Mouse (Mus musculus): Measurements from ENCODE around the gene Pdk1.

Pdk1 gene

GRCm38 (mm10) chr2:71872801-71873443 lies at the start of gene Pdk1:
TSS of gene Pdk1 (plus strand) at chr2:71873224.
- DNase-seq (ENCODE audit: low read depth in 2 of 2, low spot score in 2 of 2): peak; percentile 97 to 99

DNA sequence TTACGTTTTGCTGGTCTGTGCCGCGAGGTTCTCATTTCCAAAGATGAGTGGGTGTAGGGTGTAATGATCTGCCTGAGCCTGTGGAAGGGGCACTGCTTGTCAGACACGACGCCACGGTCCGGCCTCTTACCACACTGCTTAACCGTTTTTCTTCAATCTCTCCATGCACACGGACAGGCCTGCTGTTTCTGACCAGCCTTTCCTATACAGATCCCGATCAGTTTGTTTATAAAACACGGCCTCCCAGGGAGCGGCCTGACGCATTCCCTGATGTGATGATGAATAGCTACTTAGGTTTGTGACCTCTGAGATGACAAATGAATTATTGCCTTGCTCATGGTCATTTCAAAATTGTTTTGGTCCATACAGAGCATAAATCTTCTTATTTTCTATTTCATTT lies 48.9 kb upstream of the Pdk1 start:
- no peak for DNase-seq (ENCODE audit: low read depth in 2 of 2, low spot score in 2 of 2)

DNA sequence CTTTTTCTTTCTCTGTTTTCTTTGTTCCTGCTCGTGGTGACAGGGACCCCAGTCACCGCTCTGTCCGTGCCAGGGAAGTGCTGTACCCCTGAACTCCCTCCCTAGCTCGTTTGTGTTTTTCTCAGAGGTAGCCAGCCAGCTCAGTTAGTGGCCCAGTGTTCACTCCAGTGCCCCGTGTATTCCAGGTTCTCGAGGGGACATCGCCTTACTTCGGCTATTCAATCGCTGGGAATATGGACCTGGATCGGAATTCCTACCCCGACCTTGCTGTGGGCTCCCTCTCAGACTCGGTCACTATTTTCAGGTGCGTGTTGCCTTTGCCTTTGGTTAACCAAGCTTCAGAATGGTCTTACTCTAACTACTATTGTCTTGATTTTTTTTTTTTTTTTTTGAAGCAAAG lies 45.3 kb upstream of the Pdk1 start:
- DNase-seq (ENCODE audit: low read depth in 2 of 2, low spot score in 2 of 2): no peak

GRCm38 (mm10) chr2:71828928-71829327 lies 44.1 kb upstream of the Pdk1 start:
- no peak for DNase-seq (ENCODE audit: low read depth in 2 of 2, low spot score in 2 of 2)

- no peak for DNase-seq (ENCODE audit: low read depth in 2 of 2, low spot score in 2 of 2)
Observed at GRCm38 (mm10) chr2:71833626-71834025, 39.4 kb upstream of the Pdk1 start.

GRCm38 (mm10) chr2:71834371-71834770 lies 38.7 kb upstream of the Pdk1 start:
- no peak for DNase-seq (ENCODE audit: low read depth in 2 of 2, low spot score in 2 of 2)

DNA sequence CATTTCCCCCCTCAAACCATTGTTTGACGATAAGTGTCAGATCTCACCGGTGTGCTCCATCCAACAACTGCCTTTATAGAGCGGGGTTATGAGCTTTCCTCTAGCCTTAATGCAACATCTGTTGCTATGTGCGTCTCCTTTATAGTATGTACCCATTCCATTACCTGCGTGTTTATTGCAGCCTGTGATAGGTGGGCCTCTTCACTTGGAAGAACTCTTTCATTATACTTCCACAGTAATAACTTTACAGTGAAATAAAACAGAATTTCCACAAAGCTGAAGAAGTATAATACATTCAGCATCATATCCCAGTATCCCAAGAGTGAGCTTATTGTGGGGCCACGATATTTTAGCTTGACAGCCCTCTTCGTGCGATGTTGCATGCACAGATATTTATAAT lies 37.5 kb upstream of the Pdk1 start:
- no peak for DNase-seq (ENCODE audit: low read depth in 2 of 2, low spot score in 2 of 2)

DNA sequence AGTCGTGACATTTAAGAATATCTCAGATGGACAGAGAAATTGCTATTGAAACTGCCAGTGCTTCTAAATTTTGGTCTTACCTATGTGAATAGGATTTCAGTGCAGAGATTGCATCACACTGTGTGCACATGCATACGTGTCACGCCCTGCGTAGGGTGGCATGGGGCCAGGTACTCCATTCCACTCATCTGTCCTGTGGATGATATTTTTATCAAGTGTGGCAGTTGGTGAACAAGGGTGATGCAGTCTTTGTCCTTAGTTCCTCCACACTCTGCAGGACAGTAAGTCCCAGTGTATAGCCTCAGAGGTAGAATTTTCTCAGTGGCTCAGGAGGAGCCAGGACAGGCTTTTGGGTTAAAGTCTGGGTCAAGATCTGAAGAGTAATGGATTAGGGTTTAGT lies 36.8 kb upstream of the Pdk1 start:
- no peak for DNase-seq (ENCODE audit: low read depth in 2 of 2, low spot score in 2 of 2)

DNA sequence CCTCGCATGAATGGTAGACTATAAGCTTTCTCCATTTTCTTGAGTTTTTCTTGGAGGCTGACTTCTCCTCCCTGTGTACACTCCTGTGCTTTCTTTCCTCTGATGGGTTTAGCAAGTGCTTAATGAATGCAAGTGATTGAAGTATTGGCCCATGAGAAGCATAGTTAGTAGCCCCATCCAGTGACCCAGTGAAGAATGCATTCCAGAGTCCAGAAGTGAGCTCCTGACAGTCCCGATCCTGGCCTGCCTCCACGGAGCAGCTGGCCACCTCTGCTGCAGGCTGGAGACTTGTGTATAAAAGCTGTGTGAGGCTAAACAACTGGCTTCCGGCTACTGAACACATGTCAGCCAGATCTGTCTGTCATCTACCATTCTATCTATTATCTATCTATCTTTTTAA lies 35.8 kb upstream of the Pdk1 start:
- DNase-seq (ENCODE audit: low read depth in 2 of 2, low spot score in 2 of 2): no peak

GRCm38 (mm10) chr2:71837791-71838190 lies 35.2 kb upstream of the Pdk1 start:
- DNase-seq (ENCODE audit: low read depth in 2 of 2, low spot score in 2 of 2): peak; percentile 25 to 64

DNA sequence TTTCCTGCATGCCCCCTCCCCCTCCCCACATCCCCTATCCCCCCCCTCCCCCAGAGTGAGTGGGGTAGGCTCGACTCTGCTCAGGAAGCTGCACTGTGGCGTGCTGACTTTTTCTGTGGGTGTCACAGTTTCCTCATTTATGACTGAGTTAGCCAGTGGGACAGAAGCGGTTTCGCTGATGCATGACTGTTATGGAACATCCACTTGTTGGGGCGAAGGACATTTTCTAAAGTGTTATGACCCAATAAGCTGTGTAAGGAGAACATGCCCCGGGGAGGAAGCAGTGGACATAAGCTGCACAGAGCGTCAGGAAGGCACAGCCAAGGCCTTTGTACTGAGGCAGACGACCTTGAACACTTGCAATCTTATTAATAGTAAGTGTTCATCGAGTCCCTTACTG lies 29.7 kb upstream of the Pdk1 start:
- no peak for DNase-seq (ENCODE audit: low read depth in 2 of 2, low spot score in 2 of 2)

- no peak for DNase-seq (ENCODE audit: low read depth in 2 of 2, low spot score in 2 of 2)
Observed at GRCm38 (mm10) chr2:71844906-71845305, 28.1 kb upstream of the Pdk1 start.

GRCm38 (mm10) chr2:71852161-71852560 lies 20.9 kb upstream of the Pdk1 start:
- DNase-seq (ENCODE audit: low read depth in 2 of 2, low spot score in 2 of 2): peak; percentile 49 to 51

DNA sequence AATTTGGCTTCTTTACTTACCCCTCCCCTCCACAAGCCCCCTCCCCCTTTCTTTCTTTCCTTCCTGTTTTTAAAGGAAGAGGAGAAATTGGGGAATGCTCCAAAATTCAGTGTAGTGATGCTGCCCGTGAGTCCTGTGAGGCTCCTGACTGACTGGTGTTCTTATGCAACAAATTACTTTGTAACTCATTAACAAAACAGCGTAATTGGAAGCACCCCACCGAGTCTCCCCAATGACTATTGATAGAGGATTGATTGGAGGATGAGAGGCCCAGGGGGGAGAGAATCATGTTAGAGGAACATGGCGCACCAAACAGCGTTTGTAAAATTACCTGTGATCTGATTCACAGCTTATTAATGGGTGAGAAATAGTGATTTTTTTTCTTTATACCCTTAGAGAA lies 17.9 kb upstream of the Pdk1 start:
- no peak for DNase-seq (ENCODE audit: low read depth in 2 of 2, low spot score in 2 of 2)

GRCm38 (mm10) chr2:71863531-71864173 lies 9.4 kb upstream of the Pdk1 start:
- peak in 1 of 2 experiments; percentile 29 for DNase-seq (ENCODE audit: low read depth in 2 of 2, low spot score in 2 of 2)

DNA sequence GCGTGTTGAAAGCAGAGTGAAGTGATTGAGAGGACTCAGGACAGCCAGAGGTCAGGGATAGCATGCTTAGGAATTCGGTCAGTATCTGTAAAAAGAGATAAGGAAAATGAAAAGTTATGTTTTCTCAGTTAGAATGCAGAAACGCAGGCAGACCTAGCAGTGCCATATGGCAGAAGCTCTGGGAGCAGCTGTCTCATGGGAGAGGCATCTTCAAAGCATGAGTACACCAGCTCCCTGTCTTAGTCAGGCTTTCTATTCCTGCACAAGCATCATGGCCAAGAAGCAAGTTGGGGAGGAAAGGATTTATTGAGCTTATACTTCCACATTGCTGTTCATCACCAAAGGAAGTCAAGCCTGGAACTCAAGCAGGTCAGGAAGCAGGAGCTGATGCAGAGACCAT lies 8.0 kb upstream of the Pdk1 start:
- no peak for DNase-seq (ENCODE audit: low read depth in 2 of 2, low spot score in 2 of 2)

- no peak for DNase-seq (ENCODE audit: low read depth in 2 of 2, low spot score in 2 of 2)
Observed at GRCm38 (mm10) chr2:71865935-71866334, 7.1 kb upstream of the Pdk1 start.

- peak; percentile 40 to 61 for DNase-seq (ENCODE audit: low read depth in 2 of 2, low spot score in 2 of 2)
Observed at GRCm38 (mm10) chr2:71866565-71866964, 6.5 kb upstream of the Pdk1 start.

DNA sequence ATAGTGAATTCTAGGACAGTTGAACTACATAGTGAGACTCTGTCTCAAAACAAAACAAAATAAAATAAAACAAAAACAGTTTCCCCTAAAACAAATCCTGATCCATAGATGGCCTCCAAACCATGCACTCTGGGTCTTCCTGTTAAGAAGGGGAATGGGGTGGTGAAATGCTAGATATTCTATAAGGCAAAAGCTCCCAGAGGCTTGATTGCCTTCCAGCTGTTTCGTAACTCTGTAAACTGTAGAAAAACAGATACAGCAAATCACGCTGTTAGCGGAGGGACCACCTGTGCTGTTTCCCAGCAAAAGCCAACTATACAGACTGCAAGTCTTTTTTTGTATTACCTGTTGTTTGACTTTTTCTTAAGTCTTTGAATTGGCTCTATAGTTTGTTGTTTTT lies 6.0 kb upstream of the Pdk1 start:
- DNase-seq (ENCODE audit: low read depth in 2 of 2, low spot score in 2 of 2): no peak

DNA sequence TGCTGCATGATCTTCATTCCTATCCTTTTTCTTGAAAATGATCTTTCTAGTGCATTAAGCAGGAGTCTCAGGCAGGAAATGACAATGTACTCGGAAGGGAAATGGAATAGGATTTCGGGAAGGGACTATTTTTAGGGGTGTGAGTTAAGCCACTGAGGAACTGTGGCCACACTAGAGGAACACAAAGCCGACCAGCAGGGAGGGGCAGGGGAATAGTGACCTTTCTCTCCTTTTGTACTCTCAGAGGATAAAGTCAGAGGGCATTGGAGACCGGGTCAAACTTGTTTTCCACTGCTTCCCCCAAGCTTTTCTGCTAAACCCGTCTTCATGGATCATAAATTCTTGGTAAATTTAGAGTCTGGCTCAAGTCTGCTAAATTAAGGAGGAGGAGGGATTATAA lies 5.5 kb upstream of the Pdk1 start:
- DNase-seq (ENCODE audit: low read depth in 2 of 2, low spot score in 2 of 2): no peak

GRCm38 (mm10) chr2:71868256-71868655 lies 4.8 kb upstream of the Pdk1 start:
- DNase-seq (ENCODE audit: low read depth in 2 of 2, low spot score in 2 of 2): no peak

DNA sequence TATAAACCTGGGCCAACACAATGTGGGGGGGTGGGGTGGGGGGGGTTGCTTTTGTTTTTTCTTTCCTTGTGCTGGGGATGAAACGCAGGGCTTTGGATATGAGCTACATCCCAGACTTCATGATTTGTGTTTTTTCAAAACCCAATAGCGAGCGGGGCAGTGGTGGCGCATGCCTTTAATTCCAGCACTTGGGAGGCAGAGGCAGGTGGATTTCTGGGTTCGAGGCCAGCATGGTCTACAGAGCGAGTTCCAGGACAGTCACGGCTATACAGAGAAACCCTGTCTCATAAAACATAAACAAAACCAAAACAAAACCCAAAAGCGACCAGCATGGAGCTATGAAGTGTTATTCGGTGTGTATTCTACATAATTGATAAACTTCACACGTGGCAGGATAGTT lies 883 bp upstream of the Pdk1 start:
- no peak for DNase-seq (ENCODE audit: low read depth in 2 of 2, low spot score in 2 of 2)
